Mouse (Mus musculus) layer of hippocampus, adult 9-10 months (tissue): ENCODE measurements around the gene Zc3h12c.
"Not testable (repeated sequence)": the region's sequence is repeated elsewhere in the genome, so short reads cannot be mapped to it uniquely, and the experiment has no call there.

Experiments
- DNase-seq: peaks from one replicate; pipeline ENCODE4 v3.0.0; 2022; ENCODE audit warnings: low spot score

The Zc3h12c gene

GRCm38 (mm10) chr9:52102060-52102844 is 66.1 kb downstream of the Zc3h12c start:
- no peak for DNase-seq

DNA sequence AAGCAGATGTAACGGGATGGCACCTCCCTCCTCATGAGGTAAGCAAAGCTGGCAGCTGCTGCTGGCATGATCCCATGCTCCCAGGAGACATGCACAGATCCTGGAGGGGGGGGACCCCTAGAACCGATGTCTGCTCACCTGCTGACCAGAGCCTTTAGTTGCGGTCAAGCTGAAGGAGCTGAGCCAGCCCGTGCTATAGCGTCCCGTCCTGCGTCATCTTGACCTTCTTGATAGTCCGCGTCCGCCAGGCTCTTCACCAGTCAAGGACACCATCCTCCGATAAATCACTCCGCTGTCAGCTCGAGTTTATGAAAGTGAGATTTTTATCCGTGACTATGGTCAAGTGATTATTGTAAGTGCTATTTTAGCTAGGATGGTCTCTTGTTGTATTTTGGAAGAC is 67.9 kb downstream of the Zc3h12c start:
- DNase-seq, result no peak

DNA sequence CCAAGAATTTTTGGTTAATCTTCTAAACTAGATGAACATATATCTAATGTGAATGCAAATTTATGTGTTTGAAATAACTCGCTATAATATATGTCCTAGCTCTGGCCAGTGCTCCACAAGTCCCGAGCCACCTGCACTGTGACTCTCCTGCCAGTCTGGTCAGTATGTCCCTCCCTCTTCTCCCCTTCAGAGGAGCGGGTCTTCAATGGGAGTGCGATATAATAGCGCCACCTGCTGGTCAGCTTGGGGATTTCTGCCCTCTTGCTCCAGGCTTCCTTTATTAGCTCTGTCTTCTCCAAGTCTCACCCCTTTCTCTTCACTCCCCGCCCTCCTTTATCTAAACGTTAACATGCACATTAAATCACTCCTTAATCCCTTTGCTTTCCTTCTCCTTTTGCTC is 69.8 kb downstream of the Zc3h12c start:
- DNase-seq, result peak; percentile 75

DNA sequence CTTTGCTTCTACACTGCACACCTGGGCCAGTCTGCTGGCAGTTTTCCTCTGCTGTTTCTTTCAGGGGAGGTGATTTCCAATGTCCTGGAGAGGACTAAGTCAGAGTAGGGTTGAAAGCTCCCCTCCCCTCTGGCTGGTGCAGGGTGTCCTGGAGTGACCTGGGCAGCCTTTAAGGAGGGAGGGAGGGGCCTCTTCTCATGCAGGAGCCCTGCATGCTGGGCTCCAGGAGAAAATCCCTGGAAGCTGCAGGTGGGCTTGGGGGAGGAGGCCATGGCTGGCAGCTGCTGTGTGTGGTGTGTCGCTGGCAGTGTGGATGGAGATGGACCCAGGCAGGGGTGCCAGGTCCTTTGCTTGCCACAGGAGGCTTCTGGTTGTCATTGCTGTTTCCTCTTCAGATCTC is 71.0 kb downstream of the Zc3h12c start:
- no peak for DNase-seq

DNA sequence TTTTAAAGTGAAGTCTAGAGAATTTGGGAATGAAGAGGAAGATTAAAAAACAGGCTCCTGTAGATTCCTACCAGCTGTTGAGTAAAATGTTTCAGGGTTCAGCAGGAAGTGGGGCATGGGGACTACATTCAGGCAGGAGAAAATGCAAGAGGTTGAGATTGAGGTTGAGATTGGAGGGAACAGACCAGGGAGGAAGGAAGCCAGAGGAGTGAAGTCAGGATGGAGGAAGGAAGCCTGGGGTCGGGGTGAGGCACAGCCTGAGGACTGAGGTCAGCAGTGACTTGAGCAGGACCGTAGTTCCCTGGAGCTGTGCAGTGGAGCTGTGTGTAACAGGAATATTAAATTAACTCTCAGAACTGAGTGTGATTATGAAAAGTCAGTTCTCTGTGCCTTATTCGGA is 72.7 kb downstream of the Zc3h12c start:
- no peak for DNase-seq

DNA sequence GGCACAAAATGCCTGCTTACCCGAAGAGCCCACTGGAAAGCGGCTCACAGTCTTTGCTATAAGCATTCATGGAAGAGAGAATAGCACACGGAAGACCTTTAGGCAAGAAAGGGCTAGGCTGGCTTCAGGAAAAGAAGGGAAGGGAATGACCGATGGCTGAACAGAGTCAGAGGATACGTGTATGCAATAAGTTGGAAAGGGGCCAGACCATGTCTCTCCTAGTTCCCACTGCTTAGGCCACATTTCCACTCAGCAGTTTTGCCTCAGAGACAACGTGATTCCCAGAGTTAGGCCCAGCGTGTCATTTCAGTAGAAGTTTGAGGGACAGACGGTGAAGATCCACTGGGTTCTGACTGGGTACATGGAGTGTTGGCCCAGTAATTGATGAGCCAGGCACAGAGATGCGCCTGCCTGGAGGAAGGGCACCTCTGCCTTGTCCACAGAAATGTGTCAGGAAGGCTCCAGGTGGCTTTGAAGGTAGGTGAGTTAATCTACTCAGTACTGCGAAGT is 73.8 kb downstream of the Zc3h12c start:
- no peak for DNase-seq

GRCm38 (mm10) chr9:52094016-52094415 is 74.4 kb downstream of the Zc3h12c start:
- DNase-seq, result no peak

- DNase-seq, result no peak
Observed at GRCm38 (mm10) chr9:52093108-52093507, 75.3 kb downstream of the Zc3h12c start.

DNA sequence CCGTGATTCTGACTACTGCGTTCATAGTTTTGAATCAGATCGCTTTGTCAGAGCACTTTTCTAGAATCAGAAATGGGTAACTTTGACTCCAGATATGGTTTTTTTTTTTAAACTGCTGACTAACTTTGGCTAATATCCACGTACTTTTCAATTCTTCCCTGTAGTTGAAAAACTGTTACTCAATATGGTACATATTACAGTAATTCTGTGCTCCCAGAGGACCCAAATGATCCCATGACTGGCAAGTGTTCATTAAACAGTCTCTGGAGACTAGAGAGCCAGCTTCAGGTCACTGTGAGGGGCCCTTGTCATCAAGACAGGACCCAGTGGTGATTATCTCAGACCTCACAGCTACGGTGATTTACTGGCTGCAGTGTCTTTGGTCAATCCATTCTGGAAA is 76.1 kb downstream of the Zc3h12c start:
- DNase-seq, result no peak

GRCm38 (mm10) chr9:52091752-52092151 is 76.6 kb downstream of the Zc3h12c start:
- DNase-seq, result no peak

- no peak for DNase-seq
Observed at GRCm38 (mm10) chr9:52082414-52082813, 86.0 kb downstream of the Zc3h12c start.

DNA sequence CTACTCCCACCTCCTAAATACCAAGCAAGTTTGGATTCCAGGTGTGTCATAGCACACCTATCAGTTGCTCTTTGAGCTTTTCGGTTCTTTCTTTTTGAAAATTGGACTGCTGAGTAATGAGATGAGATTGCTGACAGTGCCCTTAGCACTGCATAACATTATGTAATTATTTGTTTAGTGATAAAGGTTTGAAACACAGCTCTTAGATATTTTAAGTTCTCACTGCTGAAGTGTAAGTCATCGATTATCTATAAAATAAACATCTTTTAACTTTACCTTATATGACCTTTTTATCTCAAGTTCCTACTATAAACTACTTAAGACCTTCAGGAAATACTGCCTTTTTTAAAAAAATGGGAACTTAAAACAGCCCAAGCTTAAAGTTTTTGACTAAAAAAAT is 86.4 kb downstream of the Zc3h12c start:
- DNase-seq, result no peak

GRCm38 (mm10) chr9:52077692-52078091 is 90.7 kb downstream of the Zc3h12c start:
- DNase-seq, result no peak

DNA sequence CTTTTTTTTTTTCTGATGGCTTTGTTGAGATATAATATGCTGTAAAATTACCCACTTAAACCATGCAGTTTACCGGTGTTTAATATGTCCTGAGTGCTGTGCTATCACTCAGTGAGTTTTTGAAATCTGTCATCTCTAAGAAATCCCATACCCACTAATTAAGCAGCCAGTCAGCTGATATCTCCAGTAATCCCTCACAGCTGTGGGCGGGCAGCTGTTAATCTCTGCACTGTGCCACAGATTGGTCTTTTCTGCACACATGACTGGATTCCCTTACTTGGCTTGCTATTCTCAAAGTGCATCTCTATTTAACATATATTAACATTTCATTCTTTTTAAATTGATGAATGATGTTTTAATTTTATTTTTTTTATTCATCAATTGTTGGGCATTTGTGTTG is 92.3 kb downstream of the Zc3h12c start:
- no peak for DNase-seq

- DNase-seq, result no peak
Observed at GRCm38 (mm10) chr9:52072202-52072601, 96.2 kb downstream of the Zc3h12c start.

GRCm38 (mm10) chr9:52071352-52071751 is 97.0 kb downstream of the Zc3h12c start:
- not testable (repeated sequence) for DNase-seq

GRCm38 (mm10) chr9:52070052-52070451 is 98.3 kb downstream of the Zc3h12c start:
- no peak for DNase-seq
